Mouse (Mus musculus) midbrain, embryonic 14.5 days (tissue): ENCODE measurements around the gene Lamb3. TPM values are rescaled to one million over a fixed set of nuclear protein-coding genes. Genes with fewer than 3 reads are reported as not detected.

Experiments
- ATAC-seq: fragments of 200-750 bp; cut with Nextera tagmentation; 2 replicates; pipeline ENCODE4 v1.8.0; 2017; ENCODE audit warnings: moderate number of reproducible peaks, moderate library complexity; ENCODE audit not compliant: low FRiP score, low TSS enrichment
- DNase-seq: peaks from one replicate; pipeline ENCODE4 v3.0.0-alpha.2; 2015
- H3K27ac ChIP-seq: fragments of 300-500 bp; sonication (generic); replicated peaks from 2 replicates; pipeline ENCODE4 v1.5.1; 2014; ENCODE audit warnings: mild to moderate bottlenecking, low read depth, low read length, moderate library complexity
- H3K27me3 ChIP-seq: fragments of 300-500 bp; sonication (generic); 2 replicates; pipeline ENCODE4 v1.6.1; 2014; ENCODE audit warnings: low read length, control low read depth, mixed read lengths; ENCODE audit not compliant: control insufficient read depth, insufficient read depth
- H3K36me3 ChIP-seq: fragments of 300-500 bp; sonication (generic); 2 replicates; pipeline ENCODE4 v1.6.1; 2014; ENCODE audit warnings: low read length, control low read depth; ENCODE audit not compliant: control insufficient read depth, insufficient read depth
- H3K4me1 ChIP-seq: fragments of 300-500 bp; sonication (generic); 2 replicates; pipeline ENCODE4 v1.6.1; 2014; ENCODE audit warnings: mild to moderate bottlenecking, antibody characterized with exemption, low read length, control low read depth; ENCODE audit not compliant: control insufficient read depth, insufficient read depth
- H3K4me2 ChIP-seq: fragments of 300-500 bp; sonication (generic); 2 replicates; pipeline ENCODE4 v1.6.1; 2014; ENCODE audit warnings: mild to moderate bottlenecking, low read length, moderate library complexity
- H3K4me3 ChIP-seq: fragments of 300-500 bp; sonication (generic); replicated peaks from 2 replicates; pipeline ENCODE4 v1.5.1; 2014; ENCODE audit warnings: low read depth, low read length
- H3K9ac ChIP-seq: fragments of 300-500 bp; sonication (generic); replicated peaks from 2 replicates; pipeline ENCODE4 v1.6.1; 2014; ENCODE audit warnings: mild to moderate bottlenecking, low read length, moderate library complexity
- H3K9me3 ChIP-seq: fragments of 300-500 bp; sonication (generic); 2 replicates; pipeline ENCODE4 v1.6.1; 2016; ENCODE audit warnings: low read length, control low read depth, mixed read lengths; ENCODE audit not compliant: control insufficient read depth
- WGBS: fragments of 180-500 bp; shearing (Covaris S2); extraction: QIAGEN DNeasy Blood & Tissue Kit; methylation state at CpG from one replicate; pipeline ENCODE4 v1.1.7; 2014; 5-methylcytosine and 5-hydroxymethylcytosine counted together
- polyA plus RNA-seq: library from polyadenylated mRNA; unstranded; fragments of >200 nt; fragmentation: Nextera tagmentation; extraction: Ambion mirVana; gene quantifications from 2 replicates; pipeline ENCODE4 v1.2.1, GENCODE M21; 2014

Gene Lamb3
- polyA plus RNA-seq, 1 experiment from 2014 or later: 0.30 TPM

DNA sequence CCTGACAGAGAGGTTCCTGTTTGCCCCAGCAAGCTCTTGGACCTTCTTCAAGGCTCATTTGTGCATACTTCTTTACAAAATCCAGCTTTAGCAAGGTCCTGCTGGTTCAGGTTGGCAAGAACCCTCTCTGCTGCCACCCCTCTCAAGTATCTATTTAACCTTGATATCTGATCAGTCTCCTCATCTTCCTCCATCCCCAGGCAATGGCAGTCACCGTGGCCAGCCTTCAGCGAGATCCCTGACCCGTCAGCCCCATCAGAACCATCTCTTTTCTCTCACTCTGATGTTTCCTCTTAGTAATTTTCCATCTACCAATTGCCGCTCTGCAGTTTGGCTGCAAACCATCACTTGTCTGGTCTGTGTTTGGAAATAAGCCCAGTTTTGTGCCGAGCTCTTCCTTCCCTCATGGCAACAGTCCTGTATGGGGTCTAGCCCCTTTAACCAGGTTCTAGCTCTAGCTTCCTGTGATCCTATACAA is 49.2 kb downstream of the Lamb3 start:
- Histone ChIP-seq H3K27ac (no peak overlapping the region), H3K4me3 (no peak overlapping the region), H3K4me1 (no peaks in the 10 kb centered on the region), H3K36me3 (no peaks in the 10 kb centered on the region), H3K9ac (no peak overlapping the region), H3K9me3 (no peaks in the 10 kb centered on the region), H3K4me2 (no peak overlapping the region), H3K27me3 (no peaks in the 10 kb centered on the region)
- DNase-seq (no peak), ATAC-seq (no peak)
- 78% methylated on average over 5 of the region's 5 CpGs for WGBS

DNA sequence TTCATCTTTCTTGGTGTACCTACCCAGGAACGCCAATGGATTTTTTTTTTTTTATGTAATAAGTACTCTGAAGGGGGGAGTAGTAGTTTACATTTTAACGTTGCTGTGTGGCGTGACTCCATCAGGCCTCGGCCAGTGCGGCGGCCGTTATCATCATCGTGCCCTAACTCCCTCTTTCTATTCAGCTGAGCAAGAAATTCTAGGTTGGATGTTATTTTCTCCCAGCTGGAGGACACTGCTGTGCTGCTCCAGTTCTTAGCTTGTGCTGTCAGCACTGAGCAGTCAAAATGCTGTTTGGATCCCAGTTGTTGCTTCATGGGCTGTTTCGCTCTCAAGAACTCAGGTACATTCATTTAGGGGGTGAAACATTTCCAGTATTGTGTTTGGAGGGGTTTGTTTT is 52.1 kb downstream of the Lamb3 start:
- 91% methylated on average over 9 of the region's 9 CpGs for WGBS
- H3K9ac ChIP-seq: no peak overlapping the region
- H3K27ac ChIP-seq: no peak overlapping the region
- H3K36me3 ChIP-seq: no peaks in the 10 kb centered on the region
- H3K9me3 ChIP-seq: no peaks in the 10 kb centered on the region
- H3K4me1 ChIP-seq: no peaks in the 10 kb centered on the region
- DNase-seq (no peak), ATAC-seq (no peak)
- no peak overlapping the region for H3K4me2 ChIP-seq
- H3K27me3 ChIP-seq: no peaks in the 10 kb centered on the region
- no peak overlapping the region for H3K4me3 ChIP-seq

DNA sequence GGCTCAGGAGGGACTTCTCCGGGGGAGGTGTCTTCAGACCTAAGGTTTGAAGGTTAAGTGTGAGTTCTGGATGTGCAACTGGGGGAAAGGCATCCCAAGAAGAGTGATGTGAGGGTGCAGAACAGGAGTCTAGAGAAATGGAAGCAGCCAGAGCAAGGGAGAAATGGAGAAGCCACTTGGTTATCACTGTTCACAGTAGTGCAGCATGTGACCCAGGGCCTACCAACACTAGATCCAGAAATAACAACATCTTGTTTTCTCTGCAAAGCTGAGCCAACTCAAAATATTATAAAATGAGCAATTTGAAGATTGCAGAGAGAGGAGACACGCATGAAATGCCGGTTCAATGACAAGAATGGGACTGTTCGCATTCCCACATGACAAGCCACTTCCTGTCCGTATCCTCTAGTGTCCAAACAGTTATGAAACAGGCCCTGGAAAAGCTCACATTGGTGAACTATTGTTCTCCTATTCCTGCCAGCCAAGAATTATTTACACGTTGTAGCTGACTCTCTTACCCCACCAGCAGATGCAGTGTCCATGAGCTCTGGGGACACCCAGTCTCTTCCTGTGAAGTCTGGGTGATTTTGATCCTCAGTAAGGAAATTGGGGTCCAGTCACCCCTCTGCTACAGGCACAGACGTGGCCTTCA is 54.5 kb downstream of the Lamb3 start:
- Histone ChIP-seq H3K27ac (no peak overlapping the region), H3K9me3 (no peaks in the 10 kb centered on the region), H3K4me1 (no peaks in the 10 kb centered on the region), H3K4me3 (no peak overlapping the region), H3K36me3 (no peaks in the 10 kb centered on the region), H3K4me2 (no peak overlapping the region), H3K9ac (no peak overlapping the region), H3K27me3 (no peaks in the 10 kb centered on the region)
- 81% methylated on average over 7 of the region's 7 CpGs for WGBS
- DNase-seq: no peak
- no peak for ATAC-seq

DNA sequence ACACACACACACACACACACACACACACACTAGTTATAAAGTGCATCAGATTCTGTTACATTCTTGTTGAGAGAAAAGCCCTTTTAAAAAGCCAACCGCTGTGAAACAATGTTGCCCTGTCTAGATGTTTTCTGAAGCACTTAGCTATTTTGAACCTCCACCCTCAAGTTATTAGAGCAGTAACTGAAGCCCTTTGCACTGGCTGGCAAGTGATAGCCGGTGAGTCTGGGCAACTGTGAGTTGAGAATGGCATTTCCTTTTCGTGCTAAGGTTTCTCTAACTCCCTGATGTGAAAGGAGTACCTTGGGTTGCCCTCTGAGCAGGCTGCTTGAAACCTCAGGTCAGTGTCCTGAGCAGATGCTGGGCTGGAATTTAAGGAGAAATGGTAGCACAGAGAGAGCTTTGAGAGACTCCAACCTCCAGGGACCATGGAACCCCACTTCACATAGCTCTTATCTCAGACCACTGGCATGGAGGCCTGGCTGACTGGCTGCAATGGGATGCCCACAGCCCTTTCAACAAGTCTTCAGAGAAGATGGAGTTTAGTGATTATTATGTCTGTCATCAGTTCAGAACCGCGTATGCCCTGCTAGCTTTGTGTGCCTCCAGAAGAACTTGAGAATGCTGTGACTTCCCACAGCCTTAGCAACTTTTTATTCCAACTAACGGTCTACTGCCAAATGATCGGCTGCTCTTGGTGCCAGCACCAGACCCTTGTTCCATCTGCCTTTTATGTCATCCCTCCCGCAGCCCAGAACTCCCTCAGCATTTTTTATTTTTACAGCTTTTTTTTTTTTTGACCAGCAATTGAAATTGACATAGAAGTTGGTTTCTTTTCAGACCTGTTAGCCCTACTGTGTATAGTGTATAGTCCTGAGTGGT is 55.8 kb downstream of the Lamb3 start:
- no peak for DNase-seq
- Histone ChIP-seq H3K9ac (no peak overlapping the region), H3K4me3 (no peak overlapping the region), H3K4me2 (no peak overlapping the region), H3K9me3 (no peaks in the 10 kb centered on the region), H3K27ac (no peak overlapping the region), H3K36me3 (no peaks in the 10 kb centered on the region), H3K27me3 (no peaks in the 10 kb centered on the region), H3K4me1 (no peaks in the 10 kb centered on the region)
- no peak for ATAC-seq
- 89% methylated on average over 8 of the region's 8 CpGs for WGBS

DNA sequence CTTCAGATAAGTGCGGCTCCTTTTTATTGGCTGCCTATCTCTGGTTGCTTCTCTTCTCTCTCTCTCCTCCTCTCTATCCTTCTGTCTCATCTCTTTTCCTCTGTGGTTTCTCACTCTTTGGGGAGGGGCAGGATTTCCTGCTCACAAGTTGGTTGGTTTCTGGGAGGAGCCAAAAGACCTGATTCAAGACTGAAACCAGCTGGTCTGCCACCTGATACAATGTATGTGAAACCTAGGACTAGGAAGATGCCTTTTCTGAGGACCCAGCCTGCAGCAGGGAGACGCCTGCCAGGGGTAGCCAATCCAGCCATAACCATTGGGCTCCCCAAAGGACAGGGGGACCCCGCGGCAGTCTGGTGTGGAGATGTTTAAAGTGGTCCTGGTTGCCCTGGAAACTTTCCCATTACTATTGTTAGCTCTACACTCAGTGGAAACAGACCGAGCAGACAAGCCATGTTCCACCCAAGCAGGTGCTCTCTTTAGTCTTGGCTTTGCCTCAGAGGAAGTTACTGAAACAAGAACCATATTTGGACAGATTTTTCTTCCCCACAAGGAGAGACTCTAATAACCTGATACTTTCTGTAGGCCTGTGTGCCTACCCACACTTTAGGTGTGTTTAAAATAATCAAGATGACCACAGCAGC is 56.6 kb downstream of the Lamb3 start, which contains the start of gene Hsd11b1:
Hsd11b1 (minus strand) TSS at position 121 of the 644 bp plus-strand sequence.
- no peak within 1 kb of the TSS for H3K27ac ChIP-seq
- ATAC-seq: no peak
- 64% methylated on average over 5 of the region's 5 CpGs for WGBS

DNA sequence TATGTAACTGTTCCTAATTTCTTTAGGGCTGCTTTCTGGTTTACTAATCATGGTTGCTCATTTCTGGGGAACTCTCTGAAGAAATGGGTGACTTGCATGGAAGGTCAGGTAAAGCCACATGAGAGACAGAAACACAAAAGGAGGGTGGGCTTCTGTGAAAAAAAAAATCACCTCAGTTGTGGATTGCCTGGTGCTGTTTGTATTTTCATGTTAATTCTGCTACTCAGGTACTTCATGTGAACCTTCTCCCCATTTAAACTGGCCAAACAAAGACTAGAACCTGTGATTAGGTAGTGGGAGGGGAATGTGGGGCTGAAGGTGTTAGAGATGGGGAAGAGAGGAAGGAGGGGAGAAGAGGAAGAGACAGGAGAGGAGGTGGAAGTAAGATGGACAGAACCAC is 58.2 kb downstream of the Lamb3 start:
- Histone ChIP-seq H3K4me1 (no peaks in the 10 kb centered on the region), H3K4me2 (no peak overlapping the region), H3K9ac (no peak overlapping the region), H3K4me3 (no peak overlapping the region), H3K27me3 (no peaks in the 10 kb centered on the region), H3K36me3 (no peaks in the 10 kb centered on the region), H3K9me3 (no peaks in the 10 kb centered on the region), H3K27ac (no peak overlapping the region)
- DNase-seq (no peak), ATAC-seq (no peak)

More for the DNA sequence above, 56.6 kb downstream of the Lamb3 start, which contains the start of gene Hsd11b1:
- Histone ChIP-seq H3K4me3 (no peak within 1 kb of the TSS), H3K27me3 (no peaks in the 10 kb centered on the region), H3K36me3 (no peaks in the 10 kb centered on the region), H3K4me2 (no peak within 1 kb of the TSS), H3K9me3 (no peaks in the 10 kb centered on the region), H3K9ac (no peak within 1 kb of the TSS), H3K4me1 (no peaks in the 10 kb centered on the region)
- DNase-seq: no peak

DNA sequence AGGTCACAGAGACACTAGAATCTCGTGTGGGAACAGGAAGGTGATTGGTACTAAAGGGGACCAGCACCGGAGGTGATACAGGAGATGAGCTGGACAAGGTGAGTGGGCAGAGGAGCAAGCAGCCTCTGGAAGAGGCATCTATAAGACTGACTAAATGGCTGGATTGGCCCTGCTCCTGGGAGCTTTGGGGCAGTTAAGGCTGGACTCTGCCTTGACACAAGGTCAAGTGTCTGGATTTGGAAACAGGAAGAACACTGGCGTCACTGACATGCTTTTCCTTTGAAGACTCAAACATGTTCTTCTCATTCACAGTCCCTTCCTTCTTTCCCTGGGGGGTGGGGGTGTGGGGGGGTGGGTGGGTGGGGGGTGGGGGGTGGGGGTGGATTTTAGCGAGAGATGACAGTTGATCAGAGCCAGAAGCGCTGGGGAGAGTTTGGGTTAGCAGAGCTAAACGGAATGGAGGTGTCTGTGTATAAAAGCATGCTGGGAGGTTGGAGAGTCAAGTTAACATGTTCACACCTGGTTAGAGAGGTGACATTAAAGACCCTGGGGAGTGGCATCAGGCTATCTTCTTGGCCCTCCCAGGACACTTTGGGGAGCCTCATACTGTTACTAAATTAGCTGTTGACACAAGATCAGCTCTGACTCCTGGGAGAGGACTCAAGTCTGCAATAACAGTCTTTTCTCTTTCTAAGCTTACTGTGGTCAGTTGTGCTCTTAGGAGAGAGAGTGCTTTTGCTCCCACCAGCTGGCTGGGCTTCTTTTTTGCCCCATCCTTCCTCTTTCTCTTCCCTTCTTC is 63.7 kb downstream of the Lamb3 start:
- no peak overlapping the region for H3K4me2 ChIP-seq
- no peak for ATAC-seq
- 69% methylated on average over 6 of the region's 6 CpGs for WGBS

More for the DNA sequence above, 63.7 kb downstream of the Lamb3 start:
- Histone ChIP-seq H3K9ac (no peak overlapping the region), H3K4me3 (no peak overlapping the region), H3K27ac (no peak overlapping the region), H3K36me3 (no peaks in the 10 kb centered on the region), H3K27me3 (no peaks in the 10 kb centered on the region), H3K4me1 (peaks cover 11% of the 10 kb centered on the region; the same call in 1 of the 2 replicates), H3K9me3 (no peaks in the 10 kb centered on the region)
- DNase-seq: no peak
